Mouse (Mus musculus): ENCODE results near the gene Pafah1b3.

GRCm38 (mm10) chr7:25251822-25252221, 46.0 kb downstream of the Pafah1b3 start:
- TF ChIP-seq POLR2A (IDR thresholded peaks at IDR 0.05; ENCODE audit: low read depth, low read length) (no peak), CTCF (IDR thresholded peaks at IDR 0.05; ENCODE audit: extremely low read depth, insufficient read length, insufficient replicate concordance, low read depth, low read length) (no peak)

Measured in small intestine, adult 2 months (tissue).